Mouse (Mus musculus): ENCODE data around the gene Mex3a. TPM values are rescaled to one million over a fixed set of nuclear protein-coding genes. Genes with fewer than 3 reads are reported as not detected.

The Mex3a gene
- polyA plus RNA-seq, 1 experiment from 2014 or later = 32.9 TPM

GRCm38 (mm10) chr3:88531348-88532298 lies 572 bp upstream of the Mex3a start:
- Histone ChIP-seq H3K4me1 (peaks cover 67% of the 10 kb centered on the region), H3K9me3 (no peaks in the 10 kb centered on the region), H3K27me3 (no peaks in the 10 kb centered on the region), H3K36me3 (peaks cover 22% of the 10 kb centered on the region), H3K9ac (peak overlapping the region; percentile 100), H3K27ac (peak overlapping the region; percentile 99), H3K4me2 (replicated peaks) (peak overlapping the region; percentile 94), H3K4me3 (peak overlapping the region; percentile 94)
- peak; percentile 87 for ATAC-seq (ENCODE audit: low FRiP score, low read depth)
- WGBS = under 1% methylated on average over 57 of the region's 63 CpGs

GRCm38 (mm10) chr3:88532689-88533511 lies 705 bp downstream of the Mex3a start:
- WGBS = under 1% methylated on average over 37 of the region's 40 CpGs
- H3K4me1 ChIP-seq = peaks cover 69% of the 10 kb centered on the region
- H3K4me2 ChIP-seq (replicated peaks) = peak overlapping the region; percentile 94
- H3K27me3 ChIP-seq = no peaks in the 10 kb centered on the region
- peaks cover 29% of the 10 kb centered on the region for H3K36me3 ChIP-seq
- peak overlapping the region; percentile 100 for H3K9ac ChIP-seq
- ATAC-seq (ENCODE audit: low FRiP score, low read depth) = 0 out of 2 replicates have a peak, but pooled peaks have one; percentile 2
- peak overlapping the region; percentile 94 for H3K4me3 ChIP-seq
- peak overlapping the region; percentile 99 for H3K27ac ChIP-seq
- H3K9me3 ChIP-seq = no peaks in the 10 kb centered on the region

GRCm38 (mm10) chr3:88533706-88534105 lies 1.5 kb downstream of the Mex3a start:
- Histone ChIP-seq H3K4me1 (peaks cover 69% of the 10 kb centered on the region), H3K36me3 (peaks cover 35% of the 10 kb centered on the region)

GRCm38 (mm10) chr3:88535005-88535404 lies 2.8 kb downstream of the Mex3a start:
- H3K36me3 ChIP-seq = peaks cover 40% of the 10 kb centered on the region
- no peaks in the 10 kb centered on the region for H3K9me3 ChIP-seq
- WGBS = 15% methylated on average over 3 of the region's 3 CpGs
- ATAC-seq (ENCODE audit: low FRiP score, low read depth) = no peak
- peaks cover 64% of the 10 kb centered on the region for H3K4me1 ChIP-seq
- H3K4me3 ChIP-seq = peak overlapping the region; percentile 94
- H3K9ac ChIP-seq = peak overlapping the region; percentile 100
- H3K27ac ChIP-seq = peak overlapping the region; percentile 99; the same call in 1 of the 2 replicates
- H3K4me2 ChIP-seq (replicated peaks) = peak overlapping the region; percentile 94
- no peaks in the 10 kb centered on the region for H3K27me3 ChIP-seq

More at GRCm38 (mm10) chr3:88533706-88534105, 1.5 kb downstream of the Mex3a start:
- no peaks in the 10 kb centered on the region for H3K27me3 ChIP-seq
- H3K27ac ChIP-seq = peak overlapping the region; percentile 99
- peak overlapping the region; percentile 100 for H3K9ac ChIP-seq
- no peaks in the 10 kb centered on the region for H3K9me3 ChIP-seq
- WGBS = 0% methylated on average over 4 of the region's 5 CpGs
- ATAC-seq (ENCODE audit: low FRiP score, low read depth) = no peak
- peak overlapping the region; percentile 94 for H3K4me2 ChIP-seq (replicated peaks)
- H3K4me3 ChIP-seq = peak overlapping the region; percentile 94

GRCm38 (mm10) chr3:88535527-88535926 lies 3.3 kb downstream of the Mex3a start:
- Histone ChIP-seq H3K4me1 (peaks cover 64% of the 10 kb centered on the region), H3K27ac (no peak overlapping the region; the same call in 1 of the 2 replicates), H3K4me3 (peak overlapping the region; percentile 94), H3K4me2 (replicated peaks) (peak overlapping the region; percentile 94), H3K36me3 (peaks cover 45% of the 10 kb centered on the region), H3K9me3 (no peaks in the 10 kb centered on the region), H3K27me3 (no peaks in the 10 kb centered on the region), H3K9ac (peak overlapping the region; percentile 100)
- ATAC-seq (ENCODE audit: low FRiP score, low read depth) = no peak
- 43% methylated on average over 4 of the region's 4 CpGs for WGBS

- ATAC-seq (ENCODE audit: low FRiP score, low read depth) = no peak
- Histone ChIP-seq H3K9me3 (no peaks in the 10 kb centered on the region), H3K4me1 (peaks cover 69% of the 10 kb centered on the region), H3K9ac (peak overlapping the region; percentile 100), H3K27me3 (no peaks in the 10 kb centered on the region), H3K4me2 (replicated peaks) (peak overlapping the region; percentile 94), H3K27ac (peak overlapping the region; percentile 49; the same call in 1 of the 2 replicates), H3K4me3 (peak overlapping the region; percentile 94), H3K36me3 (peaks cover 52% of the 10 kb centered on the region)
- 10% methylated on average over 64 of the region's 64 CpGs for WGBS
Observed at GRCm38 (mm10) chr3:88536103-88536930, 4.1 kb downstream of the Mex3a start.

GRCm38 (mm10) chr3:88537146-88537545 lies 5.0 kb downstream of the Mex3a start:
- Histone ChIP-seq H3K4me1 (peaks cover 72% of the 10 kb centered on the region), H3K4me3 (peak overlapping the region; percentile 94), H3K4me2 (replicated peaks) (peak overlapping the region; percentile 94), H3K9me3 (no peaks in the 10 kb centered on the region), H3K9ac (peak overlapping the region; percentile 100), H3K27ac (peak overlapping the region; percentile 49; the same call in 1 of the 2 replicates), H3K36me3 (peaks cover 55% of the 10 kb centered on the region), H3K27me3 (no peaks in the 10 kb centered on the region)
- 67% methylated on average over 6 of the region's 6 CpGs for WGBS
- no peak for ATAC-seq (ENCODE audit: low FRiP score, low read depth)

- H3K4me1 ChIP-seq = peaks cover 76% of the 10 kb centered on the region
Observed at GRCm38 (mm10) chr3:88538271-88539145, 6.3 kb downstream of the Mex3a start.

GRCm38 (mm10) chr3:88539397-88539796 lies 7.2 kb downstream of the Mex3a start:
- no peak overlapping the region for H3K9ac ChIP-seq
- peaks cover 68% of the 10 kb centered on the region for H3K4me1 ChIP-seq
- H3K4me3 ChIP-seq = no peak overlapping the region
- peak overlapping the region; percentile 34; the same call in 1 of the 2 replicates for H3K27ac ChIP-seq
- no peaks in the 10 kb centered on the region for H3K9me3 ChIP-seq
- no peaks in the 10 kb centered on the region for H3K27me3 ChIP-seq
- peaks cover 55% of the 10 kb centered on the region for H3K36me3 ChIP-seq
- no peak for ATAC-seq (ENCODE audit: low FRiP score, low read depth)
- H3K4me2 ChIP-seq (replicated peaks) = no peak overlapping the region
- WGBS = 26% methylated on average over 3 of the region's 3 CpGs

More at GRCm38 (mm10) chr3:88538271-88539145, 6.3 kb downstream of the Mex3a start:
- Histone ChIP-seq H3K27me3 (no peaks in the 10 kb centered on the region), H3K9me3 (no peaks in the 10 kb centered on the region), H3K9ac (peak overlapping the region; percentile 32; the same call in 1 of the 2 replicates), H3K4me3 (no peak overlapping the region; the same call in 1 of the 2 replicates), H3K36me3 (peaks cover 55% of the 10 kb centered on the region), H3K4me2 (replicated peaks) (peak overlapping the region; percentile 94; the same call in 1 of the 2 replicates), H3K27ac (no peak overlapping the region)
- no peak for ATAC-seq (ENCODE audit: low FRiP score, low read depth)
- WGBS = 51% methylated on average over 9 of the region's 9 CpGs

GRCm38 (mm10) chr3:88540085-88540484 lies 7.9 kb downstream of the Mex3a start:
- H3K4me3 ChIP-seq = no peak overlapping the region
- ATAC-seq (ENCODE audit: low FRiP score, low read depth) = no peak
- H3K4me1 ChIP-seq = peaks cover 63% of the 10 kb centered on the region
- no peak overlapping the region for H3K4me2 ChIP-seq (replicated peaks)
- H3K9me3 ChIP-seq = no peaks in the 10 kb centered on the region
- 62% methylated on average over 5 of the region's 5 CpGs for WGBS
- H3K9ac ChIP-seq = peak overlapping the region; percentile 4; the same call in 1 of the 2 replicates
- H3K27ac ChIP-seq = peak overlapping the region; percentile 48; the same call in 1 of the 2 replicates
- no peaks in the 10 kb centered on the region for H3K27me3 ChIP-seq
- H3K36me3 ChIP-seq = peaks cover 55% of the 10 kb centered on the region
